Mouse (Mus musculus): ENCODE results near the gene Hoxc12. TPM values are rescaled to one million over a fixed set of nuclear protein-coding genes. Genes with fewer than 3 reads are reported as not detected.

Gene Hoxc12
- total RNA-seq (2015) (not detected in 2 replicates), total RNA-seq (2017) (not detected in 2 replicates)

DNA sequence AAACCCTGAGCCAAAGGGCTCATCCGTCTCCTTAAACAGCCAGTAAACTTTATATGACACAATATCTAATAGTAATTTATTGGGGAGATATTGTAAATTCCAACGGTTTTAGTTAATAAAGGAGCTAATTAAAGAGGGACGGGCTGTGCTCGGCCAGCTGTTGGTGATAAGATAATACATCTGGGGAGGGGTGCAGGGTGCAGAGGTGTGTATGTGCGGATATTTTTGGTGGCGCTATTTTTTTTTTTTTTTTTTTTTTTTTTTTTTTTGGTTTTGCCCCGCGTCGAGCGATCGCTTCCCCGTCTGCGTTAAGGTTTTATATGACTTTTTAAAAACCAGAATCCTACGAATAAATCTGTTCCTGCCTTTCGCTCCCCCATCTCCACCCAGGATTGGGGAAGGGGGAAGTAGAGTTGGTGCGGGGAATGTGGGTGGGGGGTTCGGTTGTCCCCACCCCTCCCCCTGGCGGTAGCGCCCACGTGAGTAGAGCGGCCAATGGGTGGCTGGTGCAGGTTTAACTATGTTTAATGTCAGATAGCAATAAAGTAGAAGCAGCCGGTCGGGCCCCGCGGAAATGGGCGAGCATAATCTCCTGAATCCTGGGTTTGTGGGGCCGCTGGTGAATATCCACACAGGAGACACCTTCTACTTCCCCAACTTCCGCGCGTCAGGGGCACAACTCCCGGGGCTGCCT, at the start of gene Hoxc12:
Gene Hoxc12 (plus strand): TSS at position 479 of the 694 bp plus-strand sequence.
- no peak for ATAC-seq (replicated peaks; ENCODE audit: poor library complexity)

DNA sequence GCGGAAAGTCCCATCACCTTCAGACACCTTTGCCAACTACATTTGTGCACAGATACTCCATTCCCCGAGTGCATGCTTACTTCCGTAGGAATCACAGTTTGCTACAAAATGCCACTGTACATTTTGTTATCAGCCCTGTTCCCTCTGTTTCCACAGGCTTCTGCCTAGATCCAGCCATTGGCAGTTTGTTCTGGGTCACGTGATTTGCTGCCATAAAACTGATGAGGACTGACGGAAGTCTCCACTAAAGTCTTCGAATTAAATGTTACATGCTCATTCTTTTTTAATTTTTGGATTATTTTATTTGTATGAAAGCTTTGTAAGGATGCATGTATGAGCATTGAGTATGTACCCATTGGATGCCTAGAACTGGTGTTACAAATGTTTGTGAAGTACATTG, 41.4 kb upstream of the Hoxc12 start:
- no peak for ATAC-seq (replicated peaks; ENCODE audit: poor library complexity)

DNA sequence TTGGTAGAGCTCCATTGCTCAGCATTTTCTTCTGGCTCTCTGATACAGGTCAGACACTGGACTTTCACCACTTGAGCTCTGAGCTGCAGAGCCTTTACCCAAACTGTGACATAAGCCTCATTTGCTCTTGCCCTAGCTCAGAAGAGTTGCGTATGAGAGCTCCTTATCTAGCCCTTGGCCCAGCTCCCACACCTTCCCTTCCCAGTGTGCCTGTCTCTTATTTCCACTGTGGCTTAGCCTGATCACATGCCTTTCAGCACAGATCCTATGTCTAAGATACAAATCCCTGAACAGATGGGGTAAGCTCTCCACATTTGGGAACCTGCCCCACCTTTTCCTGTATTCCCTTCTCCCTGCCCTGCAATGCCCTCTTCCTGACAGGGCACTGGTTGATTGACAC, 31.6 kb upstream of the Hoxc12 start:
- ATAC-seq (replicated peaks; ENCODE audit: poor library complexity) = no peak

DNA sequence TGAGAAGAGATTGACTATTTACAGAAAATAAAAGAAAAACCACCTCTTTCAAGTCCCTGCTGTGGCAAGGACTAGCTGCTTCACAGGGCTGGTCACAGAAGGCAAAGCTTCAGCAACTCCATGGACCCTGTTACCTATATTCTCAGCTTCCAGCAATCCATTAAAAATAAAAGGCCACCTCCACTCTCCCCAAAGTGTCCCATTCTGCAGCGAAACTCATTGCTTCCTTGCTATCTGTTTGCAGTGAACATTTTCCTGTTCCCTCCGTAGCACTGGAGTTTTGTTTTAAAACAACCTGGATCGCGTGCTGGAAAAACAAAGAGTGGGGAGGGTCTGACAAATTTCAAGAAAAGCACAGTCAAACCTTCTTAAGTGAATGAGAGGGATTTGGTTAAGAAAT, 27.0 kb upstream of the Hoxc12 start:
- ATAC-seq (replicated peaks; ENCODE audit: poor library complexity) = no peak

DNA sequence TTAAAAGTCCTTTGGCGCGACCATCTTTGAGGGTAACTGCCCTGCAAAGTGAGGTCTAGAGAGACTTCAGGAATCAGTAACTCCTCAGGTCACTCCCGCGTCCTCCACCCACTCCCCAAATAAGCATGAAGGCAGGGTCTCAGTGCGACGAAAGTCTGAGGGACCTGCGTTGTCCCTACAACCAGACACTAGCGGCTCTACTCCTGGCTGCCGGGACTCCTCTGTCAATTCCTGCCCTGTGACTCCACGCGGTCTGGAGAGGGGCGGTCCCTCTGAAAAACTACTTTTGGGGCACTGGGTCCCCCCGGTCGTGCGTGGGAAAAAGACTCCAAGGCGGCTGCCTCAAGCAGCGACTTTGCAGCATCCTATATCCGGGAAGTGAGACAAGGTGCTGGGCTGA, 26.5 kb upstream of the Hoxc12 start:
- ATAC-seq (replicated peaks; ENCODE audit: poor library complexity) = no peak

DNA sequence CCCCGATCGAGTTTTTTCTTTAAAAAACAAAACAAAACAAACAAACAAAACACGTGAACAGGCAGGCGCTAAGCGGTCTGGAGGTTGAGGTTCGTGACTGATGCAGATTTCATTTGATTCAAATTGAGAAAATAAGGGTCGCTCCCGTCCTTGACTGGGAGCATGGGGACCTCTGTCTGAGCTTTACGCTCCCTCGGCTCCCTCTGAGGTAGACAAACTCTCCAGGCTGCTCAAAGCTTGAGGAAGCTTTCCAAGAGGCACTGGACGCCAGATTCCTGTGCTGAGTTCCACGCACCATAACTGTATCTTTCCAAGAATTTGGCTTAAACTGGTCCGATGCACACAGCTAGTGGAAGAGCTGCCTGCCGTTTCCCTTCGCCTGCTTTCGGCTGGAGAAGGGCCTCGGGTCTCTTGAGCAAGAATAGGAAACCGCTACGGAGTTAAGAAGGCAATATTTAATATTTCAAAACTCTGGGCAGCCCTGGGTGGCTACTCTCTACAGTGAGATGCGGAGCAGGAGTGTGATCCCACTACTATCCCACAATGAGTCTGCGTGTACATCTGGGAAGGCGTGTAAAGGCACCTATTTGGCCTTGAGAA, 26.0 kb upstream of the Hoxc12 start:
- no peak for ATAC-seq (replicated peaks; ENCODE audit: poor library complexity)

DNA sequence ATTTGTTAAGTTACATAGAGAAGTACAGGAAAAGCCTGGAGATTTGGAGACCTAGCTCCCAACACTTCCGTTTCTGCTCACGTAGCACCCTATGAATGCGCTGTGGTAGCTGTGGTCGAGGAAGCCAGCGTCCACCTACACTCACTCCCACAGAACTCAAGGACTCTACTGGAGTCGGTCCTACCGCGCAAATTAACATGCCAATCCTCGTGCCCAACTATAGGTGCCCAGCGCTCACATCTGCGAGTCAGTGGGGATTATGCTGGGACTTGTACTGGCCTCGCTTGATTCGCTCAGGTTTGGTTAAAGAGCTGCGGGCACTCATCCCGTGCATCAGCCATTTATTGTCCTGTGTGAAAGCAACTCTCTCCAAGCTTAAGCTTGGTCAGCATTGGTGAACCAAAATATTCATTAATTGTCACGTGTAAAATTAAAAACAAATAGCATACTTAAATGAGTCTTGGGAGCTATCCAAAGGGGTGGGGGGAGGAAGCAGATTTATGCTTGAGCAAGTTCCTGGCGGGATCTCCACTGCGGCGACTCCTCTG, 23.4 kb upstream of the Hoxc12 start:
- no peak for ATAC-seq (replicated peaks; ENCODE audit: poor library complexity)

DNA sequence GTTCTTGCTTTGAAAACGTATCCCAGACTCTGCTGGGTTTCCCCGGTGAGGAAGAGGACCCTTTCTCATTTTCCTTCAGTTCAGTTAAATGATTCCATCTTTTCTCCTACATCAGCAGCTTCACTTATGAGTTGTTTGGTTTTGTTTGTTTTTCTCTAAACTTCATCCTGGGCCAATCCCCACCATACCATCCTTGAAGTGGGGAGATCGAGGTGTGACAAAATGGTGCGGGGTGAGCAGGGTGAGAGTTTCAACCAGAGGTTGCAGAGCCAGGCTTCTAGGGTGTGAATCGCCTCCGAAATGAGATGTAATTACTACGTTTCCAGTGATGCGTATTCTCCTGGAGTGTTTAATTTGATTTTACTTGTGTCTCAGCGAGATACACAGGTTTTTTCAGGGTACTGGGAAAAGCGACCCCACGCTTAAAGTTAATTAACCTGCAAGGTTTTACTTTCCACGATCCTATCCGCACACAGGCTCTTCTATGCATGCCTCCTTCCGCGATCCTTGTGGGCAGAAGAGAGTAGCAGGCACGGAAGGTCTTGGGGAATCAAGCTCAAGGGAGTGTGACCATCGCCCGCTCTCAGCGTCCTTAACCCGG, 18.5 kb upstream of the Hoxc12 start:
- no peak for ATAC-seq (replicated peaks; ENCODE audit: poor library complexity)

DNA sequence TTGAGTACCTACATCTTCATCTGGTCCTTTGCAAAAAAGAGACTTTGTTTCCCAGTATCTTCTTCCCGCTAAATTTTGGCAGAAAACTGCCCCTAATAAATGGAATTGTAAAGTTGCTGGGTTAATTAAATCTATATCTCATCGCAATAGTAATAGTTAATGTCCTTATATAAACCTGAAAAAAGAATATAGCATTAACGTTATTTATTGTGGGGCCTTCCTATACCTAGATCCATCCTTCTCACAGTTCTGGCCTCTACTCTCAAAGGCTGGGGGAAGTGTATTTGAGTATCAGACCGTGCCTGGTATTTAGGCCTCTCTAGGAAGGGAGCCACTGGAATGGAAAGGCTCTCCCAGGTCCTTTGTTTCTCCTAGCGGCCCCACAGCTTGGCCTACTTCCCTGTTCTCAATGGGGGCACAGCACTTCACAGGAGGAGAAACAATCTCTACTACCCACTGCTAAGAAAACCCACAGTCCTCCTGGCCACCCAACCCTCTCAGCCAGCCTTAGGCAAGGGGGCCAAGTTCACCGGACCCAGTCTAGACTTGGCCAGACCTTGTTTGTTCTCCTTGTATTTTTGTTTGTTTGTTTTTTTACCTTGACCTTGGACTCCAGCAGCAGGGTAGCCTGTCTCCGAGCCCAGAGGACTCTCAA, 17.8 kb upstream of the Hoxc12 start:
- ATAC-seq (replicated peaks; ENCODE audit: poor library complexity) = no peak

DNA sequence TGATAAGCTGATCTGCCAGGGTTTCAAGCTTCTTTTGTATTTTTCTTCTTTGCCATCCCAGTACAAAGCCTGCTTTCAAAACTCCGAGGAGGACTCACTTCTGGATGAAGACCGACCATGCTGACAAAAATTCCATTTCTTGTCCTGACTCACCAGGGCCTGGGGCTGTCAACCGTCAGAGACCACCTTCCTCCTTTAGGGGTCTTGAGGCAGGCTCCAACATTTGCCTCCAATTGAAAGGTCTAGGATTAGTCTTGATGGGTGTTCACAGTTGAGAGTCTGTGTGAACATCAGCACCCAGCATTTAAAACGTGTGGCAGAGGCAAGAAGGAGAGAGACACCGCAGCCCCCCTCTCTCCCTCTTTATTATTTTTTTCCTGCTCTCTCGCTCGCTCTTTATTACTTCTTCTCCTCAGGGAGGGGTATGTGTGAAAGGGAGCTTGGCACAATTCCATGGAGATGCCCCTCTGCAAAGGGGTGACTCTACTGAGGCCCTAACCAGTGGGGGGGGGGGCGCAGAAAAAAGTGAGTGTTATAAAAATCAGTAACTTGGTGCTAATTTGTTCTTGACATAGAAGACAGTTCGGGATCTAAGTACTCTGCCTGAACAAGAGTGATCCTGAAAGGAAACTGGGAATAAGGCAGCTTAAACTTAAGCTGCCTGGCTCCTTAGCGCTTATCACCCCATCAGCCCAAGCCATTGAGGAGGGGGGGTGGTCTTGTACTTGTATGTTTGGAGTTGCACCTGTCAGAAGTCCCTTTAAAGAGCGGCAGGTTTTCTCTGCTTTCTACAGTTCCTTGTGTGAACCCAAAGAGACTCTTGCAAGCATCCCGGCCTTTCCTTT, 17.0 kb upstream of the Hoxc12 start:
- no peak for ATAC-seq (replicated peaks; ENCODE audit: poor library complexity)

DNA sequence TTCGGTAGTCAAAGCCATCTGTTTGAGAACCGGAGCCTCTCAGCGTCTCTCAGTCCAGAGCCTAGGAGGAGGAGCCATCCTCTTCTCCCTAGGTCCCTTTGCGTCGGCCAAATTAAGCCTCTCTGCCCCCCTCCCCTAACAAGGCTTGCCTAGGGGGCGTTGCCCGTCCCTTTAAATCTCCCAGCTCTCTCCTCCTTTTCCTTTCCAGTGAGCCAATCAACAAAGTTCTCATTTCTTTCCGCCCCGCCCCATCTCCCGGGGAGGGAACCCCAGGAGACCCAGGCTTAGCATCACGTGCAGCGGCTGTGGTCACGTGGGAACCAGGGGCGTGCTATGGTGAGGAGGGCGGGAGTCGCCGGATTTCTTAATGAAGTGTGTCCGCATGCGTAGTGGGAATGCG, 15.9 kb upstream of the Hoxc12 start:
- peak; percentile 34; the same call in 1 of the 2 replicates for ATAC-seq (replicated peaks; ENCODE audit: poor library complexity)

DNA sequence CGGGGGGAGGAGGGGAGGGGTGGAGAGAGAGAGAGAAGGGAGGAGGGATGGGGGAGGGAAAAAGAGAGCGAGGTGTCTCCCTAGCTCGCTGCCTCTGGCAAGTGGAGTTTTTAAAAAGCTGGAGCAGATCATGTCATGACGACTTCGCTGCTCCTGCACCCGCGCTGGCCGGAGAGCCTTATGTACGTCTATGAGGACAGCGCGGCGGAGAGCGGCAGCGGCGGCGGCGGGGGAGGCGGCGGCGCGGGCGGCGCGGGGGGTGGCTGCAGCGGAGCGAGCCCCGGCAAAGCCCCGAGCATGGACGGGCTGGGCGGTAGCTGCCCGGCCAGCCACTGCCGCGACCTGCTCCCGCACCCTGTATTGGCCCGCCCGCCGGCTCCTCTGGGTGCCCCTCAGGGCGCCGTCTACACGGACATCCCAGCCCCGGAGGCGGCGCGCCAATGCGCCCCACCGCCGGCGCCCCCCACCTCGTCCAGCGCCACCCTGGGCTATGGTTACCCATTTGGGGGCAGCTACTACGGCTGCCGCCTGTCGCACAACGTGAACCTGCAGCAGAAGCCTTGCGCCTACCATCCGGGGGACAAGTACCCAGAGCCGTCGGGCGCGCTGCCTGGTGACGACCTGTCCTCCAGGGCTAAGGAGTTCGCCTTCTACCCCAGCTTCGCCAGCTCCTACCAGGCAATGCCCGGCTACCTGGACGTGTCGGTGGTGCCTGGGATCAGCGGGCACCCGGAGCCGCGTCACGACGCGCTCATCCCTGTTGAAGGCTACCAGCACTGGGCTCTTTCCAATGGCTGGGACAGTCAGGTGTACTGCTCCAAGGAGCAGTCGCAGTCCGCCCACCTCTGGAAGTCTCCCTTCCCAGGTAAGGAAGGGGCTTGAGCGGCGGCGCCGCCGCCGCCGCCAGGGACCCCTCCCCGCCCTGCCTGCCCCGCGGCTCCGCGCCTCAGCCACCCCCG, 15.2 kb upstream of the Hoxc12 start, which contains the start of gene Hoxc13:
Gene Hoxc13 (plus strand): TSS at position 51 of the 959 bp plus-strand sequence.
- ATAC-seq (replicated peaks; ENCODE audit: poor library complexity) = no peak

DNA sequence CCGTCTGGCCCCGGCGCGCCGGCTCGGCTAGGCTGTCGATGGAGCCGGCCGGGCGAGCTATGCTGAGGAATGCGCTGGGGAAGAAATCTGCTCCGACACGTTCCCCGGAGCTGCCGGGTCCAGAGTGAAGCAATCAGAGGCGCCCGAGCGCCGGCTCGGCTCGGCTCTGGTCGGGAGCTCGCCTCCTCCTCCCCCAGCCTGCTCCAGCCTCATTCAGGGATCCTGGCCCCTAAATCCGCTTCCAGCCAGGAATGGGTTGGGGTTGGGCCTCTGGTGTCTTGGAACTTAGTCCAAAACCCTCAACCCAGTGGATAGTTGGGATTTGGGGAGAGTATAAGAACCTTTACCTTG, 14.6 kb upstream of the Hoxc12 start:
- ATAC-seq (replicated peaks; ENCODE audit: poor library complexity) = no peak

DNA sequence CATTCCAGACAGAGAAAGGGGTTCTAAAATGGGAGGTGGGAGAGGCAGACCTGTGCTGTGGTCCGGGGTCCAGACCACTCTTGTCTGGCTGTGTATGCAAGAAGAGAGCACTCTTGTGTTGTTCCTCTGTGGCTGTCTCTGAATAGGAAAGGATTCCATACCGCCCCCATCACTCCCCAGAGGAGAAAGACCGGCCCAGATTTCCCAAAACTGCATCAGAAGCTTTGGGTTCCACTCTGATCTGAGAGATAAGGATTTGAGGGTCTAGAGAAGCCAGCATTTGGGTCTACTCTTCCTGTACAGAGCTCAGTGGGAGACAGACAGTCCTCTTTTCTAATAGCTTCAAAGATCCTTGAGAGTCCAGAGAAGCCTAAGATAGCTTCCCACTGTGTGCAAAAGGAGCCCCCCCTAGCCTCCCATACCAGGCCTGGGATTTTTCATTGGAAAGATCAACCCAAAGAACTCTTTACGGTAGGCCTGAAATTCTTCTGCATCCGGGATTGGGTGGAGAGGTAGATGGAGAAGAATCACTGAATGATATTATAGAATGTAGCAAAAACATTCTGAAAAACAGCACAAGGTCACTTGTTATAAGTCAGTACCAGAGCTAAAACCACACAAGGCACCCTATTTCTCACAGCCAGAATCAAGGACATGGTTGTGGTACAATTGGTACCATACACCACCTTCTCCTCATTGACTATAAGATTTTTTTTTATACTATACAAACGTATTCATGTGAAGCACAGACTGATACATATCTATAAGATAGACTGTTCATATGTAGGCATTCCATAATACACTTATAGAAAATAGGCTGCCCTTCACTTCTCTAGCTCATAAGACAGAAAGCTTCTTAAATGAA, 13.7 kb upstream of the Hoxc12 start:
- ATAC-seq (replicated peaks; ENCODE audit: poor library complexity) = no peak

DNA sequence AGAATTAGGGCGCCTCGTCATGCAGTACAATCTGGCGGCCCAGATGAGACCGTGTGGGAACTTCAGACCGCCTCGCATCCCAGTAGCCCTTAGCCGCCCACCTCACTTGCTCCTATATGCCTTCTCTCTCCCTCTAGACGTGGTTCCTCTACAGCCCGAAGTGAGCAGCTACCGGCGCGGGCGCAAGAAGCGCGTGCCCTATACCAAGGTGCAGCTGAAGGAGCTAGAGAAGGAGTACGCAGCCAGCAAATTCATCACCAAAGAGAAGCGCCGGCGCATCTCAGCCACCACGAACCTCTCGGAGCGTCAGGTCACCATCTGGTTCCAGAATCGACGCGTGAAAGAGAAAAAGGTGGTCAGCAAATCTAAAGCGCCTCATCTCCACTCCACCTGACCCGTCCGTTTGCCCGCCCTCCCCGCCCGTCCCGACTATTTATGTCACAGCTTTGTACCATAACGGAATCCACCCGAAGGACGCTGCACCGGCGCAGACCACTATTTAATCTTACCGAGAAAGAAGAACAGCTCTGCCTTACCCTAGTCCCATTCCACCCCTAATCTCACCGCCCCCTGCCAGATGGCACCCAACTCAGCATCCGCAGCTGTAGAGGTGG, 9.4 kb upstream of the Hoxc12 start:
- no peak for ATAC-seq (replicated peaks; ENCODE audit: poor library complexity)

DNA sequence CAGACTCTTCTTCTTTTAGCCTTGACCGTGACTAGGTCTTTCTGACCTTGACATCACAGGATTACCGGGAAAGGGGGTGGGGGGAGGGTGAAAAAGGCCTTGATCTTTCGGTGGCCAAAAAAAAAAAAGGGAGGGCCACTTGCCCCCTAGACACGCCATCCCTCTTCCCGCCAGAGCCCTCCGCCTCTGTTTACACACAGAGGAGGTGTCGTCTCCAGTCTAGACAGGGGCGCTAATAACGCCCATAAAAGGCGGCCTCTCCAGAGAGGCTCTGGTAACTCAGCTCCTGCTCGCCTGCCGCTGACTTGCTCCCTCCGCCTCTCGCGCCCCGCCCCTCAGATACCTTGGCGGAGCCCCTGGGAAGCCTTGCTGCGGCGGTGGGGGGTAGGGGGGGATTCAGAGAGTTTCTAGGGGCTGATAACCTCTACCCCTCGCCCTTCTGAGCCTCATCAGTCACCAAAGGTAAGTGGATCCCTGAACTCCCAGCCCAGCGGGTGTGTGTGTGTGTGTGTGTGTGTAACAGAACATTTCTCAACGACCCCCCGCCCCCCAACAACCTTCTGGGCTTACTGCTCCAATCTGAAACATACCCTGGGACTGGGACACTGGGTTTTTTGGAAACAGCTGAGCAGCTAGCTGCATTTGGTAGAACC, 4.7 kb upstream of the Hoxc12 start:
- ATAC-seq (replicated peaks; ENCODE audit: poor library complexity) = no peak

DNA sequence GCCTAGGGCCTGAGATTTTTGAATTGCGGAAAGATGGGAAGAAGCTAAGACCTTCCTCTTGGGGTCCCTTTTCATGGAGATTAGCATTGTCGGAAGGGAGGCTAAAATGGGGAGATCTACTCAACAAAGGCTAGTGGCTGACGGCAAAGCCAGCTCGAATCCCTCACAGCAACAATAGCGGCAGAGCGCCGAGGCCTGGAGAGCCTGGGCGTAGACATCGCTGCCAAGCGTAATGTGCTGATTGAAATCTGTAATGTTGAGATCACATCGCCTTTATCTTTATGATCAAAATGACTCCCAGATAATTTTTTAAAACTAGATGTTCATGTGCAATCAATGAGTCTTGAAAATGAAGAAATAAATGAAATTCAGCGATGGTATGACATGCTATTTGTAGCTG, 2.1 kb upstream of the Hoxc12 start:
- no peak for ATAC-seq (replicated peaks; ENCODE audit: poor library complexity)

DNA sequence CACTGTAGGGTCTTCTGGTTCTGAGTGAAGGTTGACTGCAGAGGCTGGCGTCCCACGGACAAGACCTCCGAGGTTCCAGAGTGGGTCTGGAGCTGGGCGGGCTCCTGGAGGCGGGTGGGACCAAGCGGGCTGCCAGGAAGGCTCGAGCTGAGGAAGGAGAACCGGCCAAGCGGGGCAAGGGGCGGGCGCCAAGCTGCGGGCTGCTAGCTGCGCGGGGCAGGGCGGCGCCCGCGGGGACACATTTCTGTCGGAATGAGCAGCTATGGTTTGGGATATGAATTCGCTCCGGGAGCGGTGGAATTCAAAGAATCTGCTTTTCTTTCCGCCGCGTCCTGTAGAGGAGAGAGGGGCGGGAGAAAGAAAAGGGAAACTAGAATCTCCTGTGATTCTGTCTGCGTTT, 1.7 kb upstream of the Hoxc12 start:
- ATAC-seq (replicated peaks; ENCODE audit: poor library complexity) = no peak

All from megakaryocyte progenitor cell, adult 5-6 weeks (primary cell).